Mouse (Mus musculus) forebrain, embryonic 14.5 days (tissue): ENCODE measurements around the gene Psme2. TPM values are rescaled to one million over a fixed set of nuclear protein-coding genes. Genes with fewer than 3 reads are reported as not detected.

Source experiments
- polyA plus RNA-seq: library from polyadenylated mRNA; unstranded; fragments of >200 nt; fragmentation: Nextera tagmentation; extraction: Ambion mirVana; gene quantifications from 2 replicates; pipeline ENCODE4 v1.2.1, GENCODE M21; 2014

Gene Psme2
- polyA plus RNA-seq, 1 experiment from 2014 or later, result 206 TPM

Other genes with a start within 250 kb of the Psme2 start
- gene Dhrs4, start 112.4 kb downstream of the Psme2 start, polyA plus RNA-seq, result 26.8 and 31.1 TPM in 2 replicates
- gene Carmil3, start 100.5 kb downstream of the Psme2 start, polyA plus RNA-seq, result 21.9 and 26.5 TPM in 2 replicates
- gene Cpne6, start 80.7 kb downstream of the Psme2 start, polyA plus RNA-seq, result 4.5 and 7.4 TPM in 2 replicates
- not detected in 2 replicates for gene Nrl, start 66.1 kb downstream of the Psme2 start, polyA plus RNA-seq
- gene Pck2, start 50.8 kb downstream of the Psme2 start, polyA plus RNA-seq, result 10.7 and 11.6 TPM in 2 replicates
- gene Dcaf11, start 31.1 kb downstream of the Psme2 start, polyA plus RNA-seq, result 130 and 137 TPM in 2 replicates
- not detected in 2 replicates for gene A730061H03Rik, start 30.7 kb downstream of the Psme2 start, polyA plus RNA-seq
- gene Fitm1, start 15.5 kb downstream of the Psme2 start, polyA plus RNA-seq, result not detected in 2 replicates
- 192 and 204 TPM in 2 replicates for gene Psme1, start 13.0 kb downstream of the Psme2 start, polyA plus RNA-seq
- 13.9 and 17.6 TPM in 2 replicates for gene Emc9, start 5.8 kb downstream of the Psme2 start, polyA plus RNA-seq
- 11.0 and 13.0 TPM in 2 replicates for gene Rnf31, start 595 bp upstream of the Psme2 start, polyA plus RNA-seq
- 6.3 and 6.9 TPM in 2 replicates for gene Irf9, start 12.5 kb upstream of the Psme2 start, polyA plus RNA-seq
- 6.5 and 7.0 TPM in 2 replicates for gene Rec8, start 26.9 kb upstream of the Psme2 start, polyA plus RNA-seq
- 80.8 and 82.5 TPM in 2 replicates for gene Ipo4, start 44.8 kb upstream of the Psme2 start, polyA plus RNA-seq
- 1.8 and 3.4 TPM in 2 replicates for gene Gm49378, start 46.8 kb upstream of the Psme2 start, polyA plus RNA-seq
- gene Tm9sf1, start 52.7 kb upstream of the Psme2 start, polyA plus RNA-seq, result 56.5 and 57.5 TPM in 2 replicates
- 0.17 and 0.20 TPM in 2 replicates for gene Tssk4, start 59.1 kb upstream of the Psme2 start, polyA plus RNA-seq
- 62.7 and 64.4 TPM in 2 replicates for gene Mdp1, start 69.4 kb upstream of the Psme2 start, polyA plus RNA-seq
- gene Gmpr2, start 80.8 kb upstream of the Psme2 start, polyA plus RNA-seq, result 48.7 and 49.6 TPM in 2 replicates
- gene Nedd8, start 81.0 kb upstream of the Psme2 start, polyA plus RNA-seq, result 622 and 707 TPM in 2 replicates
- gene Tinf2, start 90.7 kb upstream of the Psme2 start, polyA plus RNA-seq, result 30.6 and 37.5 TPM in 2 replicates
- 0.10 and 0.12 TPM in 2 replicates for gene Tgm1, start 122.8 kb upstream of the Psme2 start, polyA plus RNA-seq
- 34.2 and 38.3 TPM in 2 replicates for gene Rabggta, start 131.2 kb upstream of the Psme2 start, polyA plus RNA-seq
- 83.8 and 84.4 TPM in 2 replicates for gene Dhrs1, start 154.6 kb upstream of the Psme2 start, polyA plus RNA-seq
- gene Nop9, start 154.6 kb upstream of the Psme2 start, polyA plus RNA-seq, result 36.3 and 36.6 TPM in 2 replicates
- 0.14 TPM in 1 of 2 replicates, not detected in the other for gene Cideb, start 167.3 kb upstream of the Psme2 start, polyA plus RNA-seq
- gene Ltb4r2, start 170.3 kb upstream of the Psme2 start, polyA plus RNA-seq, result 0.07 and 0.14 TPM in 2 replicates
- gene Ltb4r1, start 174.8 kb upstream of the Psme2 start, polyA plus RNA-seq, result 0.28 TPM in 1 of 2 replicates, not detected in the other
- gene Adcy4, start 193.0 kb upstream of the Psme2 start, polyA plus RNA-seq, result 1.9 and 3.3 TPM in 2 replicates
- gene Ripk3, start 197.8 kb upstream of the Psme2 start, polyA plus RNA-seq, result 2.4 and 4.1 TPM in 2 replicates
- 8.3 and 9.1 TPM in 2 replicates for gene Nfatc4, start 232.0 kb upstream of the Psme2 start, polyA plus RNA-seq